Mouse (Mus musculus): ENCODE measurements around the gene Tfpi2.

- TF ChIP-seq POLR2A (IDR thresholded peaks at IDR 0.05; ENCODE audit: borderline replicate concordance, insufficient read depth, low read length), result no peak
- TF ChIP-seq CTCF (IDR thresholded peaks at IDR 0.05; ENCODE audit: borderline replicate concordance, insufficient read depth, low read depth, low read length), result no peak
Measured at GRCm38 (mm10) chr6:4022645-4023044, 33.9 kb upstream of the Tfpi2 start.
